Mouse (Mus musculus) adrenal gland, postnatal 4 days (tissue): Measurements from ENCODE around the gene A630076J17Rik. TPM values are rescaled to one million over a fixed set of nuclear protein-coding genes. Genes with fewer than 3 reads are reported as not detected.

Source experiments
- DNase-seq, 2 experiments: peaks; one replicate each; pipeline ENCODE4 v3.0.0; 2021 to 2022; ENCODE audit warnings: low spot score in 2 of 2, mixed read lengths in 2 of 2
- total RNA-seq, 2 experiments: library from RNA; stranded (reverse); gene quantifications; 2 replicates each; pipeline ENCODE4 v1.2.3; 2021

The A630076J17Rik gene
- total RNA-seq, 2 experiments from 2014 or later: not detected

DNA sequence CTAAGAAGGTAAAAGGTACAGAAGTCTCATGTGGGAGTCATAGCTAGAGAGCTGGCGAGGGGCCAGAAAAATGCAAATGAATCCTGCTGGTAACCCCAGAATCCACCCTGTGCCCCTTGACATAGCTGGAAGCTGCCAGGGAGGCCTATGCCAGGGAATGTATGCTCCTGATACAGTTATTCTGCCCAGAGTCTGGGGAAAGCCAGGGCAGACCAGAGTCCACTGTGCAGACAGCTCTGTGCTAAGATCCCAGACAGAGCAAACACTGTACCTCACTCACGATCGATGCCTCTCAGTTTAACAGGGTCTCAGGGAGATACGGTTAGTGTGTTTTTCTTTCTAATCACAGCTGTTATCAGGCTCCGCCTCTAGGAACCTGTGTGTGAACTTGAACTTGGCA, 592 bp upstream of the A630076J17Rik start:
- DNase-seq: peak in 1 of 2 experiments; percentile 6

DNA sequence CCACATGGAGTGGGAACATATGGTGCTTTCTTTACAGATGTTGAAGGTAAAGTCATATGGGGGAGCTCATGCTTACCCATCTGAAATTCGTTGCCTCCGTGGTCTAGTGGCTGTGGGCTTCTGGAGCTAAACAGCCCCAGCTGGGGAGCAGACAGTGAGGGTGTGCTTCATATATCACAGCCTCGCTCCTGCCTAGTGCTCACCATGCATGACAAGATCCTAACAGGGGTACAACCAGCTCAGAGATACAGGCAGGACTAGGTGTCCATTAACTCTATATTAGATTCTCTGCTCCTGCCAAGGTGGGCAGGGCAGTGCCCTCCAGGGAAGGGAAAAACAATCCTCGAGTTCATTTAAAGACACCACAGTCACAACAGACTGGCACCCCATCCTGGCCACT, 788 bp downstream of the A630076J17Rik start:
- no peak for DNase-seq

DNA sequence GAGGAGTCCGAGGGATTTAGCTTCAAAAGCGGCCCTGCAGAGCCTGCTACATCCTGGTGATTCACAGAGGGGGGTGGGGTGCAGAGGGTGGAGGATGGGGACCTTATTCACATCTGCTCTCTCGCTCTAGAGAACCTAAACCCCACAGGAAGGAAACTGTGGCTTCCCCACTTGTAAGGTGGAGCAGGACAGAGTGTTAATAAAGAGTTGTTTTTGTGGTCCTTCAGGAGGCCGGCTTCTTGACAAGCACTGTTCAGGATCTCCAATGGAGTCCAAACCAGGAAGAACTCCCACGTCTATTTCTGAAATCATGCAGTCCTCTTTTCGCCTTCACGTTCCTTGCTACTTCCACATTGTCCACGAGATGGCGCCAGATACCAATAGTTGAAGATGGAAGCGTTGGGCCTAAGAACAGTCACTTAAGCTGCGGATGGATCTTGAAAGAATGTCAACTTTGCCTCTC, 3.0 kb downstream of the A630076J17Rik start:
- DNase-seq: peak; percentile 65

DNA sequence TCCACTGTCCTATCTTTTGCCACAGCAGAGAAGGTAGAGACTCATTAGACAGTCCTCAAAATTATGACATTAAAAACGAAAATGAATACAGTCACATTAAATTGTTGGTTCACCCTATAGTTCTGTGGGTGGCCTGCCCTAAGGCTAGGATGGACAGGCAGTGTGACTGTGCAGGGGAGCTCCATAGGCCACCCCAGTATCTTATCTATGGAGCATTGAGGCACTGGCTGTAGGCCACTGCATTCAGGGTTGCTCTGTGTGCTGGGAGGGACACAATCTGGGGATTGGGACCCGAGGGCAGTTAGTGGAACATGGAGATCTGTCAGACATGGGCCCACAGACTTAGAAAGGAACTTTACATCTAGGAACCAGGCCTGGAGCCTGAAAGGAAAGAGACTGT, 3.5 kb downstream of the A630076J17Rik start:
- DNase-seq: no peak

DNA sequence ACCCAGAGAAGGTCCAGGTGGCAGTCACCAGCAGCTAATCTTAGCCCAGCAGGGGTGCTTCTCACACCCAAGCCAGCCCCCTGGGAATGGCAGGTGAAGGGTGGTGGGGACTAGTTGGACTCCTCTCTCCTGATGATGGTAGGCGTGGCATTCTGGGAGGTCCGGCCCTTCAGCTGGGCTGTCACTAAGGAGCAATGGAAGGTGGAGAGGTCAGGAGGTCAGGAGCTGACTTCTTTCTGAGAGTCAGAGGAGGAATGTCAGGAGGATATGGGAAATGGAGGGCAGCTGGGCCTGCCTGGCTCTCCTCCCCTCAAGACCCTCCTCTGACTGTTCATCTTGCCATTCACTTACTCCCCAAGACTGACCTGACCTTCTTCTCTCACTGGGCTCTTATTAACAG, 7.6 kb downstream of the A630076J17Rik start:
- DNase-seq: no peak

DNA sequence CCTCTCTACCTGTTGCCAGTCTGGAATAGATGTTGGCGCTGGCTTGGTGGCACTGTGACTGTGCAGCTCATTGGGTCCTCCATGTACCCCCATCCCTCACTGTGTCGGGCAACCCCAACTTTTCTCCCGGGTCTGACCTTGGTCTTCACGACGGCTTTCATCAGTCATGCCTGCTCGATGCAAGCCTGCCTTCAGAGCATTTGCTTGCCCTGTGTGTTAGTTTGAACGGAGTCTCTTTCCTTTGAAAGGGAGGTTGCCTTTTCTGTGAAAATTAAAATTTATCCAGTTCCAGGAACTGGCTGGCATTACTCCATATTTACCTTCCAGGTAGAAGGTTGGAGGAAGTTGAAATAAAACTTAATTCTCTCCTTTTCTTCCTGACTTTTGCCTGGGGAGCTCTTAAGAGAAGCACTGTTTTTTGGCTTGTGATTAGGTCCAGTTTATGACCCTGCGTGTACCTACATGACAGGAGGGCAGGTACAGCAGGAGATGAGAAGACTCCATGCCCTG, 8.1 kb downstream of the A630076J17Rik start:
- no peak for DNase-seq

DNA sequence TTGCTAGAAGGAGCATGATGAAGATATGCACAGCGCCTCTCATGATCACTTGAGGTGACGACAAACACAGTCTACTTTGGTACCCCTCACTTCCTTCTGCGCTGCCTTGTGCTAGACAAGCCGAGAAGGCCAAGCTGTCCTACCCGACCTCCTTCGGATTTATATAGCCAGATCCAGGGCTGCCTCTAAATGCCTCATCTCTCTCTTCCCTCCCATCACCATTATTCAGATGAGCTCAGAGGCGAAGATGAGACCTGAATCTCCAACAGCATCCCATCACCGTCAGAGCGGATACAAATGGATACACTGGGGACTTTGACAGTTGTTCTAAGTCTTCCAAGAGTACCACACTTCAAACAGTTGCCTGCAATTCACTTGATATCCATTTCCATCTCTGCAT, 9.2 kb downstream of the A630076J17Rik start, which contains the start of gene Prok1:
Gene Prok1, minus strand, starts transcription at position 101 of the 400 bp plus-strand sequence.
- DNase-seq: no peak

DNA sequence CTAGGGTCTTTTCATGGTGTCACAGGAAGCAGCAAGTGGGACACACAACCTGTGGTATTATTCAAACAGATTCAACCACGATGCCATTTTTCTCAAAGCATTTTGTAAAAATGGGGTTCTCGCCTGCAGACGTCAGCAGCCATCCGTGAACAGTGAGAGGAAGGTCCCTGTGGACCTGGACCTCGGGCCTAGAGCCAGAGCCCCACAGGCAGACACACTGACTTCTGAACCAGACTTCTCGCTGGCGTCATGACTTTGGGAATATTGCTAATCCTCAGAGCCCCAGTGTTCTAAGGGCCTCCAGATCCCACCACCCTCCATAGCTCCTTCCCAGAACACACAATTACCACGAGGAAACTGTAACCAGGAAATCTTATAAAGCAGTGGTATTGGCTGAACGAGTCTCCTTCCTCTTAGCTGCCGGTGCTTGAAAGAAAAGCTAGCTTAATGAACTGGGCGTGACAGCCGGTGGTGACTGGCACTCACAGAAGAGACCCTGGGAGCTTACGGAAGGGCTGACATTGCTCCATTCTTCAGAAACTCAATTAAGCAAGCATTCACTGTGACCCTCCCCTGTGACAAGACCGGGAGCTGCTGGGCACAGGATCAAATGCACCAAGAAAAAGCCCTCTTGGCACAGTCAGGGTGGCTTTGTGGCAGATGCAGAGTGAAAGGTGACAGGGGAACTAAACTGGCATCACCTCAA, 11.1 kb downstream of the A630076J17Rik start:
- no peak for DNase-seq

DNA sequence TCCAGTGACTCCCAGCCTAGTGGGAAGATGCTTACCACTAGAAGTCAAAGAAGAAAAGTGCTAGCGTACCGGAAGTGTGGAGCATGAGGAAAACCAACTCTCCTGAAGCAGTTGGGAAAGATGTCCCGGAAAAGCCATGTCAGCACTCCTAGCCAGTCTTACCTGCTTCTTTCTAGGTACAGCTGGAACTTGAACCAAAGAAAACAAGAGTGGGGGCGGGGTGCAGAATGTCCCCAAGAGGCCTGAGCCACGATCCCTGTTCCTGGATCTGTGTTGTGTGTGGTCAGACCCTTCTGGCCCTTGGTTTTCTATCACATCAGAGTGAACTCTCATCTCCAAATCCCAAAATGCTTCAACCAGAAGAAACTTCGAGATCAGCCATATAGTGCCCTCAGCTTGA, 16.5 kb downstream of the A630076J17Rik start:
- no peak for DNase-seq

DNA sequence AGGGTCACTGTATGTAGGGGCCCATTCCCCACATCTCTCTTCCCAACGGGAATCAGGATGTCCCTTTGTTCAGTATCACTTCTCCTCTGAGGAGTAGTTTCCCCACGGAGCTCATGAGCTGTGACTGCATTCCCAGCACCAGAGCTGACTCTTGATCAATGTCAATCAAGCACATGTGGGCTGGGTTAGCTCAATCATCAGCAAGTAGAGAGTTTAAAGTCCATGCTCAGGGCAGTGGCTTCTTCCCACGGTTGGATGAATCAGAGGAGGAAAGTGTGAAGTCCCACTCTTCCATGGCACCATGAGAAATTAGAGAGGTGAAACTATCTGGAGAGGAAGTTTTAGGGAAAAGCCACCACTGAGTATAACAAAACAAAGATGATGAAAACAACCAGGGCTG, 18.6 kb downstream of the A630076J17Rik start:
- no peak for DNase-seq

DNA sequence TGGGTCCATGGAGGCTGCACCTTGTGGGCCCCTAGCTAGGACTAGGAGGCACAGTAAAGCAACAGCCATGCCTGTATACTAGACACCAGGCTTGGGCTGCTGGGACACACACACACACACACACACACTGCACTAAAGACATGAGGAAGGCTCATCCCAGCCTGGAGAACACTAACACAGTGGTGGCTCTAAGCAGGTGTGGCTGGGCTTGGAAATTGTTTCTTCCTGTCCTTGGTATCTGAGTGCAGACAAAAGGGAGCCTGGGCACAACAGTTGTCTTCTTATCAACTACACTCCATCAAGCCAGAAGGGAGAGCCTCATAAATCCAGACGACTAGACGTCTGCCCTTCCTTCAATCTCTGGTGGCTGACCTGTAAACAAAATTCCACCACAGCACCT, 19.9 kb downstream of the A630076J17Rik start:
- DNase-seq: no peak

DNA sequence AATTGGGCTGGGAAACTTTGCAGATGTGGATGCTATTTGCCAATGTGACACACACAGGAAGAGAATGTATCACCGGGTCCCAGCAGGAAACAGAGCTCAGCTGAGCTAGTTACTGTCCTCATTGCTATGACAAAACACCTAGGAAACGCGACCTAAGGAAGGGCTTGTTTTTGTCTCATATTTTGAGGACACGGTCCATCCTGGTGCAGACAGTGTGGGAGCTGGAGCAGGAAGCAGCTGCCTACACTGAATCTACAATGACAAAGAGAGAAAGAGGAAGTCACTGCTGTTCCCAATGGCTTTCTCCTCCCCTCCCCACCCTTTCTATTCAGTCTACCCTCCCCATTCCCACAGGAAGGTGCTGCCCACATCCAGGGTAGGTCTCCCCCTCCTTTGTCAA, 21.6 kb downstream of the A630076J17Rik start:
- DNase-seq: no peak

DNA sequence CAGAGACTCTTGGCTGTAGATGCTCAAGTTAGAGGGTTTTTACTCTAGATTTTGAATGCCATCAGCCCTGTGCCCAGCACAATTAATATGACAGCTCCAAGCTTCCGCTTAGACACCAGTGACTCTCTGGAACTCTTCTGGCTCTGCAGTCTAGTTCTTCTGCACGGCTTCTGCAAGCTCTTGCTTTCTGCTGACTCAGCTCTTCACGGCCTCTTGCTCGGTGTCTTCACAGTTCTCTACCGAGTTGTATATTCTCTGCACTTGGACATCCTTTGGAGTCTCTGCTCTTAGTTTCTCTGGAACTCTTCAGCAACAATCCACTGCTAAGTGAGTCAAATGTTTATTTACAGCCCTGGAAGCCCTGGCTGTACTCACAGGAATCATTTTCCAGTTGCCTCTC, 23.5 kb downstream of the A630076J17Rik start:
- DNase-seq: no peak

DNA sequence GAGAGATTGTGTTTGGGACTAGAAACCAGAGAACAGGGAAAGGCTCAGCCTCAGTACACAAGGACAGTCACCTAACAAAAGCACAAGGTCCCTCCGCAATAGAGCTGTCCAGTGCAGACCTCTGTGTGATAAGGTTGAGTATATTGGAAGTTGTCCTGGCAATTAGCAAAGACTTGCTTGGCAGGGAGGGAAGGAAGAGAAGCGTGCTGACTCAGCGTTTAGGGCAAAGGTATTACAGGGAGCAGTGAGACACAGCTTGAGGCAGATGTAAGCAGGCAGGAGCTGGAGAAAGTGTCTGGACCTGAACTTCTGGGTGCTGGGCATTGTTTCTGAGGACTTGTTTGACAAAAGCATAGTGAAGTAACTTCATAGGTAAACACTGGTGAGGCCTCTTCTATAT, 25.6 kb downstream of the A630076J17Rik start:
- DNase-seq: no peak

DNA sequence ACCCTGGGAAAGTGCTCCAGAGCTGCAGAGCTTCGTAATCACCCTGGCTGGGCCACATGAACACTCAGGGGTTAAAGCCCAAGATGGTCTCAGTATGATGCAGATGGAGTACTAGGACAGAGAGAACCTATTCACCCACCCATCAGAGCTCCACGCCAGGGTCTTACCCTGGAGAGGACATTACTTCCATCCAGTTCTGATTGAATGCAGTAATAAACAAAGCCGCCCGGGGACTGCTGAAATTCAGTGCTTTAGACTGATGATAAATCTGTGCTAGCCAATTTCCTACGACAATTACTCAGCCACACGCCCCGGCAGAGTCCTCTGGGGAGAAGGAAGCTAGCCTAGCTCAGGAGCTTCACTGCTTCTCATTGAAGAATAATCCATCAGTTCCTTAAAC, 26.3 kb downstream of the A630076J17Rik start:
- DNase-seq: no peak

DNA sequence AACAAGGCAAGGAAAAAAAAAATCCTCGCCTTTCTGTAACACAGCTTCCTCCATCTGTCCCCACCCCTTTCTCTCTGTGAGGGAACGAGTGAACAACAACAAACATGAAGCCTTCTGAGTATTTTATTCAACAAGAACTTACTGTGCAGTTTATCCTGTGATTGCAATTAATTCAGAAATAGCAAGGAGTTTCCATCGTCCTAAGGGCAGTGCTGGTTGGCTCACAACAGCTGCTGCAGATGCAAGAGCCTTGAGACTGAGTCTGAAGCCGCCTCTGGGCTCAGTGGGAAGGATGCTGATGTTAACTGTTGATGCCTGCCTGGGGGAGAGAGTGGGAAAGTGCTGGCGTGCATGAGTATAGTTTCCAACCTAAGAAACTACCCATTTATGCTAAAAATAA, 27.5 kb downstream of the A630076J17Rik start:
- no peak for DNase-seq

DNA sequence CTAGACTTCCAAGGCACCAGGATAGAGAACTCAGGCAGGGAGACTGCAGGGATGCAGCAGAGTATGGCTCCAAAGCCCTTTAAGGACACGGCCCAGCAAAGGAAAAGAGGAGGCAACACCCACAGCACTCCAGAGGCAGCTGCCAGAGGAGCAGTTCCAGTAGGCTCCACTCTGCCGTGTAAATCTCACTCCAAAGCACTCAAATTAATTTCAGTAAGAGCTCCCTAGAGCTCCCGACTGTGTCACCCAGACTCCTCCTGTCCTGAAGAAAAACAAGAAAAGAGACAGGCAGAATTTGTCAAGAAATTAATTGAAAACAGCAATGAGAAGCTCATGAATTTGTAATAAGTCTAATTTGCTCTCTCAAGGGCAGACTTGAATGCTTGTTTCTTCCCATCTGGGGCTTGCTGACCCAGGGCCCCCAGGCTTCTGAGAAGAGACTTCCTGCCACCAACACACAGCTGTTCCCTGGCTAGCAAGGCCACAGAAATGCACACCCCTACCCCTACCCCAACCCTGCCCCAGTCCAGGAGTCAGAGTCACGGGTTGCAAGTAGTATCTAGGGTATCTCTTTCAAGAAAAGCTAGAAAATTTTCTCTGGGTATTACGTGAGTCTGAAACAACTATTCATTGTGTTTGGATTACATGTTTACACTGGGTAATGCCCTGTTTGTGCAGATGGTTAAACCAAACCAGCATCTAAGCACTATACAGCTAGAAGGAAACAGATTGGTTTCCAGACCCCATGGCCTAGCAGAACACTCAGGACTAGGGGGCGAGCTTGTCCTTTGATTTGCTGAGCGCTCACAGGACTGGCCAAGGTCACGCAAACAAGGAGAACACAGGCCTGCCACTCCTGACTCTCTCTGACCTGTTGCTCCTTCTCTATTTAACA, 30.8 kb downstream of the A630076J17Rik start:
- DNase-seq: no peak

DNA sequence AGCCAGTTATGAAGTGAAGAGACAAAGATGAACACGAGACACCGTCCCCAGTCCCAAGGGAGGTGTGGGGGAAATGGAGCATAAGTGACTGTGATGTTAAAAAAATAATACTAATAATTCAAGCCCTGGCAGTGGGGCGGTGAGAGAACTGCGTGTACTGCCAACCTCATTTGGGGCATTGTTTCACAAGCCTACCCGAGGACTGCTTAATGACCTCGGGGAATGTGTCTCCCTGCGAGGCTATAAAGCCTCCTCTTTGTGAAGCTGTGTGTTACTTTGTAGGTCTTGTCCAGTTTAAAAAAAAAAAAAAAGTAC, 31.4 kb downstream of the A630076J17Rik start:
- DNase-seq: no peak

DNA sequence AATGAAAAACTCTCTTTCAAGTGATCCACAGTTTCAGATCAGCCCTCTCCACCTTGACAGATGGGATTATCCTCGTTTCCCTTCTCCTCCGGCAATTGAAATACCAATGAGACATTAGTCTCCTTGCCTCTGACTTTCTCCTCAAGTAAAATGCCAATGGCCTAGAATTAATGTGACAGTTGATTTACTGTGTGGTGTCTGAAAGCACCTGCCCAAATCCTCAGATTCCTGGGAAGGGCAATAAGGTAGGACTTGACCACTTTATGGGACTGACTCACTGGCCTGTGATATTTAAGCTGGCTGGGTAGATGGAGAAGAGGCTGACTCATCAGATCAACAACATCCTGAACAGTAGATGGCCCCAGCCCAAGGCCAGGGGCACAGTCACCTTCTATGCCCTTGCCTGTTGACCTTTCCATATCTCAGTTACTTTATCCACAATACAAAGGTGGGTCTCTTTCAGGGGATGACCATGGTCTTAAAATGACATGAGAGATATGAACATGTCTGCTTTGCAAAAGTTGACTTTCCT, 36.5 kb downstream of the A630076J17Rik start:
- no peak for DNase-seq

DNA sequence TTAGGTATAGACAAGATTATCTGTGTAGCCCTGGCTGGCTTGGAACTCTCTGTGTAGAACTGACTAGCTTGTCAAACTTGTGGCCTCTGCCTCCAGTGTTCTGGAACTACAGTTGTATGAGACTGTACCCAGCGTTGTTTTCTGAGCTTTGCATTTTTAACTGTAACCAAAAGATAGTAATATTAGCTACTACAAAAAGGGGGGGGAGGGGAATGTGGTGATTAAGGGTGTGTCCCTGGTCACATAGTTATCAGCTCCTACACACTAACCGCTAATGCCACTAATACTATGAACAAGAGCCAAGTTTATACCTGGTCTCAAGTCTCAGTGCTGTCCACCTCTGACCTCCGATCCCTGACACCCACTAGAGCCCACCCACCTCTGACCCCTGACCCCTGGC, 42.0 kb downstream of the A630076J17Rik start:
- DNase-seq: no peak

DNA sequence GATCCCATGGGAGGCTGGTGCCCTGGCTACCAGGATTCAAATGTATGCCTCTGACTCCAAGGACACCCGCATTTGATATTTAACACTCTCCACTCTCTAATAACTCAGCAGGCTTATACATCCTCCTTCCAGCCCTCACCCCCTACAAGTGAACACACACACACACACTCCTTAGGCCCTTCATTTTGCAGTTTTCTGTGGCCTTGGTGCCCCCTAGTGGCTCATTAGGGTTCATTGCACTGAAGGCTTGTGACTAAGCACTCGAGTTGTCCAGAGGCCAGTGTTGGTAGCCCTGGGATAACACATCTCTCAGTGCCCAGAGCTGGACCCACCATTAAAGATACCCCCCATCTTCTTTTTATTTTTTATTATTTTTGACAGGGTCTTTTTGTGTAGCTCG, 43.4 kb downstream of the A630076J17Rik start:
- peak in 1 of 2 experiments; percentile 33 for DNase-seq

DNA sequence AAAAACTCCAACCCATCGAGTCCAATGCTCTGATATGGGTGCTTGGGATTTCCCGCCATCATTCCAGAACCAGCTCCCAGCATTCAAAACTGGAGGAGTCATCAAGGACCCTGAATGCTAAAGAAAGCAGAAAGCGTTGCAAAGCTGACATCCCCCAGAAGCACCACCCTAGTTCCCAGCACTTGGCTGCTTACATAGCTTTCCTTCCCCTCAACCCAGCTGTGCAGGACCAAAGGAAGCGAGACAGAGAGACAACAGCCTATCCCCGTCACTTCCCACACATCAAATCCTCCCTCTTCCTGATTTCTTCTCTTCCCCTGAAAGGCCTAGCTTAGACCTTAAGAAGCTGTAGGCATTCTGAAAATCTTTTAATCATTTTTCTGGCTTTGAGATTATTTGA, 44.9 kb downstream of the A630076J17Rik start:
- DNase-seq: no peak
